Mouse (Mus musculus) embryonic facial prominence, embryonic 13.5 days (tissue): Measurements from ENCODE around the gene Camta1. TPM values are rescaled to one million over a fixed set of nuclear protein-coding genes. Genes with fewer than 3 reads are reported as not detected.

ENCODE experiments used
- ATAC-seq: fragments of 200-750 bp; cut with Nextera tagmentation; 2 replicates; pipeline ENCODE4 v1.8.0; 2017; ENCODE audit warnings: low read depth; ENCODE audit not compliant: insufficient number of reproducible peaks, insufficient read depth, low FRiP score, low TSS enrichment
- H3K27ac ChIP-seq: fragments of 300-500 bp; sonication (generic); 2 replicates; pipeline ENCODE4 v1.5.1; 2015; ENCODE audit warnings: moderate library complexity, mild to moderate bottlenecking, inconsistent platforms
- H3K27me3 ChIP-seq: fragments of 300-500 bp; sonication (generic); 2 replicates; pipeline ENCODE4 v1.6.1; 2015; ENCODE audit warnings: mild to moderate bottlenecking, inconsistent platforms
- H3K36me3 ChIP-seq: fragments of 300-500 bp; sonication (generic); 2 replicates; pipeline ENCODE4 v1.6.1; 2015; ENCODE audit warnings: mild to moderate bottlenecking, inconsistent platforms
- H3K4me1 ChIP-seq: fragments of 300-500 bp; sonication (generic); 2 replicates; pipeline ENCODE4 v1.6.1; 2015; ENCODE audit warnings: inconsistent platforms
- H3K4me2 ChIP-seq: fragments of 300-500 bp; sonication (generic); 2 replicates; pipeline ENCODE4 v1.6.1; 2015; ENCODE audit warnings: moderate library complexity, mild to moderate bottlenecking, inconsistent platforms
- H3K4me3 ChIP-seq: fragments of 300-500 bp; sonication (generic); 2 replicates; pipeline ENCODE4 v1.5.1; 2015; ENCODE audit warnings: mild to moderate bottlenecking, inconsistent platforms
- H3K9ac ChIP-seq: fragments of 300-500 bp; sonication (generic); 2 replicates; pipeline ENCODE4 v1.6.1; 2015; ENCODE audit warnings: mild to moderate bottlenecking, inconsistent platforms
- H3K9me3 ChIP-seq: fragments of 300-500 bp; sonication (generic); 2 replicates; pipeline ENCODE4 v1.6.1; 2016; ENCODE audit warnings: inconsistent platforms
- WGBS: fragments of 180-500 bp; shearing (Covaris S2); methylation state at CpG from one replicate; pipeline ENCODE4 v1.1.7; 2015; ENCODE audit warnings: mixed read lengths; 5-methylcytosine and 5-hydroxymethylcytosine counted together
- polyA plus RNA-seq: library from polyadenylated mRNA; unstranded; fragments of >200 nt; fragmentation: Nextera tagmentation; extraction: Ambion mirVana; gene quantifications from 2 replicates; pipeline ENCODE4 v1.2.1, GENCODE M21; 2015

Gene Camta1
- polyA plus RNA-seq, 1 experiment from 2014 or later = 106 TPM

GRCm38 (mm10) chr4:151108834-151109241 lies 752.8 kb downstream of the Camta1 start:
- peaks cover 43% of the 10 kb centered on the region for H3K27me3 ChIP-seq
- 5% methylated on average over 10 of the region's 20 CpGs for WGBS

DNA sequence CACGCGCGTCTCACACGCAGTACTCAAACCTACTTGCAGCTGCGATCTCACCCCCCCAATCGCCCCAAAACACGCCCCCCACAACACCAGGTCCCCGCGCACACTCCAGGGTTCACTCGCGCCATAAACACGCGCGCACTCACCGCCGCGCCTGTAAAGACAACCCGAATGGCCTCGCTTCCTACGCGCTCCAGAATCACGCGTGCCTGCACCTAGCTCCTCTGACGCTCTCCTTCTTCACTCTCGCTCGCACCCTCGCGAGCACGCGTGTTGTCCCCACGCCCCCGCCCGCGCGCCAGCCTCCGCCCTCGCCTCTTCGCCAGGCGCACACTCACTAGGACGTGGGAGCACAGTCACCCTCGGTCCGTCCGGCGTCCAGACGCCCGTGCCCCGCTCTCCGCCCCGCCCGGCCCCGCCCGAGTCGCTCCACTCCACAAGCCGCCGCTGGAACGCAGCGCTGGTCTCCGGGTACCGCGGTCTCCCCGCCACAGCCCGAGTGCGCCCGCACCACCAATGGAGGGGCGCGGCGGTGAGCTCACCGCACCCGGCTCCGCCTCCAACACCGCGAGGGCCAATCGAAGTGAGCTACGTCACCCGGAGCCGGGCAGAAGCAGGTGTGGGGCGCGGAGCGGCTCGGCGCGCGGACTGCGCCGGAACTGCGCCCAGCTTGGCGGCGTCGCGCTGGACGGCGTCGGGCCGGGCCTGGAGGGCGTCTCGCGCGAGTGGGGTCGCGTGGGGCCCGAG lies 753.5 kb downstream of the Camta1 start:
- WGBS = under 1% methylated on average over 88 of the region's 101 CpGs
- no peaks in the 10 kb centered on the region for H3K9me3 ChIP-seq
- H3K36me3 ChIP-seq = no peaks in the 10 kb centered on the region
- ATAC-seq = peak; percentile 98
- peak overlapping the region; percentile 69 for H3K4me3 ChIP-seq
- peak overlapping the region; percentile 98 for H3K4me2 ChIP-seq
- peaks cover 21% of the 10 kb centered on the region for H3K4me1 ChIP-seq
- H3K27ac ChIP-seq = no peak overlapping the region
- H3K27me3 ChIP-seq = peaks cover 43% of the 10 kb centered on the region
- peak overlapping the region; percentile 80 for H3K9ac ChIP-seq

More at GRCm38 (mm10) chr4:151108834-151109241, 752.8 kb downstream of the Camta1 start:
- no peaks in the 10 kb centered on the region for H3K36me3 ChIP-seq
- no peak overlapping the region for H3K27ac ChIP-seq
- ATAC-seq = peak; percentile 11; the same call in 1 of the 2 replicates
- H3K9me3 ChIP-seq = no peaks in the 10 kb centered on the region
- peak overlapping the region; percentile 98 for H3K4me2 ChIP-seq
- peak overlapping the region; percentile 66 for H3K9ac ChIP-seq
- H3K4me3 ChIP-seq = peak overlapping the region; percentile 69
- peaks cover 19% of the 10 kb centered on the region for H3K4me1 ChIP-seq

GRCm38 (mm10) chr4:151107131-151108001 lies 754.3 kb downstream of the Camta1 start:
- 4% methylated on average over 58 of the region's 60 CpGs for WGBS
- H3K36me3 ChIP-seq = no peaks in the 10 kb centered on the region
- H3K4me1 ChIP-seq = peaks cover 21% of the 10 kb centered on the region
- H3K9me3 ChIP-seq = no peaks in the 10 kb centered on the region
- H3K27ac ChIP-seq = no peak overlapping the region
- H3K4me2 ChIP-seq = peak overlapping the region; percentile 98
- peak overlapping the region; percentile 69 for H3K4me3 ChIP-seq
- H3K27me3 ChIP-seq = peaks cover 43% of the 10 kb centered on the region
- peak; percentile 8; the same call in 1 of the 2 replicates for ATAC-seq
- H3K9ac ChIP-seq = peak overlapping the region; percentile 80

- peaks cover 43% of the 10 kb centered on the region for H3K27me3 ChIP-seq
- H3K9ac ChIP-seq = no peak overlapping the region
- H3K36me3 ChIP-seq = no peaks in the 10 kb centered on the region
- no peak for ATAC-seq
- H3K4me3 ChIP-seq = no peak overlapping the region
- H3K9me3 ChIP-seq = no peaks in the 10 kb centered on the region
- H3K4me1 ChIP-seq = peaks cover 21% of the 10 kb centered on the region
- H3K27ac ChIP-seq = no peak overlapping the region
- WGBS = 35% methylated on average over 10 of the region's 10 CpGs
- H3K4me2 ChIP-seq = no peak overlapping the region
These were observed 755.2 kb downstream of the Camta1 start for GRCm38 (mm10) chr4:151106468-151106867.

DNA sequence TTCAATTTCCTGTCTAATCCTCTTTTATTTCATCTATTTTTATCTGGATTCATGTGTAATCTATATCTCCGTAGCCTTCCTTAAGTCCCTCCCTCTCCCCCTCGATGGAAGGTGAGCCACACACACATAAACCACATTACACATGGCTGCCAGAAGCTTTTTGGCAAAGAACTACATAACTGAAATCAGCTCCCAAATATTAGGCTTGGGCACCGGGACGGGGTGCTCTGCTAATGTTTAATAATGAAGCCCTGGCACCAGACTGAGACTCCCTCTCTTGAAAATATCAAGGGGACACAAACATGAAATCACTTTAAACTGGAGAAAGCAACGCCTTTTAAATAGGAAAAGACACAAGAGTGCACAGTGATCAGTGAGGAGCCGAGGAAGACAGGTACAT lies 755.8 kb downstream of the Camta1 start:
- no peak for ATAC-seq

DNA sequence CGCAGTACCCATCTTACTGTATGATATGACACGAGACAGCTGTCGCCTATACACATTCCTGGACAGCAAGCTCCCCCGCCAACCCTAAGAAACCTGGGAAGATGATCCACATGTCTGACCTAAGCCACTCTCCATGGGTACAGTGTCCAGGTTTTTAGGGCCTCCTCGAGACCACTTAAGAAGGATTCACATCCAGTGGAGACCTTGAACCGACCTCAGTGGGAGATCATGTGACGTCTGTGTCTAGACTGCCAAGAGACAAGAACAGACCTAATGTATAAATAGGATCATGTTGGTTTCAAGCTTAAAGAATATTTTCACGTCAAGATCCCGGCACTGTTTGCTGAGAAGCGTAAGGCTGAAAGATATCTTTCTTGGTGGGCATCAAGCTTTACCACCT lies 757.5 kb downstream of the Camta1 start:
- Histone ChIP-seq H3K4me1 (peaks cover 20% of the 10 kb centered on the region), H3K4me2 (no peak overlapping the region), H3K27ac (no peak overlapping the region), H3K4me3 (no peak overlapping the region), H3K9me3 (no peaks in the 10 kb centered on the region), H3K9ac (no peak overlapping the region), H3K27me3 (peaks cover 25% of the 10 kb centered on the region), H3K36me3 (no peaks in the 10 kb centered on the region)
- WGBS = 77% methylated on average over 10 of the region's 10 CpGs
- no peak for ATAC-seq

More for the DNA sequence above, 755.8 kb downstream of the Camta1 start:
- Histone ChIP-seq H3K4me3 (no peak overlapping the region), H3K9me3 (no peaks in the 10 kb centered on the region), H3K27me3 (peaks cover 41% of the 10 kb centered on the region), H3K4me2 (no peak overlapping the region), H3K36me3 (no peaks in the 10 kb centered on the region), H3K4me1 (peaks cover 21% of the 10 kb centered on the region), H3K9ac (no peak overlapping the region), H3K27ac (no peak overlapping the region)
- 69% methylated on average over 6 of the region's 6 CpGs for WGBS

GRCm38 (mm10) chr4:151103646-151104045 lies 758.0 kb downstream of the Camta1 start:
- no peak overlapping the region for H3K9ac ChIP-seq
- H3K9me3 ChIP-seq = no peaks in the 10 kb centered on the region
- ATAC-seq = no peak
- H3K4me2 ChIP-seq = no peak overlapping the region
- no peak overlapping the region for H3K27ac ChIP-seq
- H3K36me3 ChIP-seq = no peaks in the 10 kb centered on the region
- H3K4me1 ChIP-seq = peaks cover 16% of the 10 kb centered on the region
- peaks cover 25% of the 10 kb centered on the region for H3K27me3 ChIP-seq
- no peak overlapping the region for H3K4me3 ChIP-seq
- 77% methylated on average over 11 of the region's 11 CpGs for WGBS

GRCm38 (mm10) chr4:151097104-151097438 lies 764.6 kb downstream of the Camta1 start:
- Histone ChIP-seq H3K9me3 (no peaks in the 10 kb centered on the region), H3K27me3 (no peaks in the 10 kb centered on the region), H3K4me1 (0 out of 2 replicates have a peak, but pooled peaks cover 3% of the 10 kb centered on the region), H3K4me3 (no peak overlapping the region), H3K9ac (no peak overlapping the region), H3K4me2 (no peak overlapping the region), H3K36me3 (0 out of 2 replicates have a peak, but pooled peaks cover 5% of the 10 kb centered on the region), H3K27ac (no peak overlapping the region)
- no peak for ATAC-seq
- WGBS = 88% methylated on average over 11 of the region's 11 CpGs

GRCm38 (mm10) chr4:151096334-151097103 lies 765.2 kb downstream of the Camta1 start:
- H3K4me1 ChIP-seq = 0 out of 2 replicates have a peak, but pooled peaks cover 3% of the 10 kb centered on the region
- 82% methylated on average over 18 of the region's 18 CpGs for WGBS
- no peak overlapping the region for H3K4me2 ChIP-seq
- H3K9me3 ChIP-seq = no peaks in the 10 kb centered on the region
- no peaks in the 10 kb centered on the region for H3K27me3 ChIP-seq
- no peak for ATAC-seq
- H3K36me3 ChIP-seq = 0 out of 2 replicates have a peak, but pooled peaks cover 5% of the 10 kb centered on the region
- no peak overlapping the region for H3K4me3 ChIP-seq
- no peak overlapping the region for H3K9ac ChIP-seq
- no peak overlapping the region for H3K27ac ChIP-seq

- H3K9me3 ChIP-seq = no peaks in the 10 kb centered on the region
- H3K27me3 ChIP-seq = no peaks in the 10 kb centered on the region
- no peak for ATAC-seq
- H3K4me1 ChIP-seq = 0 out of 2 replicates have a peak, but pooled peaks cover 3% of the 10 kb centered on the region
- H3K36me3 ChIP-seq = 0 out of 2 replicates have a peak, but pooled peaks cover 5% of the 10 kb centered on the region
- H3K27ac ChIP-seq = no peak overlapping the region
- WGBS = 28% methylated on average over 2 of the region's 2 CpGs
- H3K4me2 ChIP-seq = no peak overlapping the region
- no peak overlapping the region for H3K4me3 ChIP-seq
- no peak overlapping the region for H3K9ac ChIP-seq
These were observed 766.5 kb downstream of the Camta1 start for GRCm38 (mm10) chr4:151095207-151095606.

DNA sequence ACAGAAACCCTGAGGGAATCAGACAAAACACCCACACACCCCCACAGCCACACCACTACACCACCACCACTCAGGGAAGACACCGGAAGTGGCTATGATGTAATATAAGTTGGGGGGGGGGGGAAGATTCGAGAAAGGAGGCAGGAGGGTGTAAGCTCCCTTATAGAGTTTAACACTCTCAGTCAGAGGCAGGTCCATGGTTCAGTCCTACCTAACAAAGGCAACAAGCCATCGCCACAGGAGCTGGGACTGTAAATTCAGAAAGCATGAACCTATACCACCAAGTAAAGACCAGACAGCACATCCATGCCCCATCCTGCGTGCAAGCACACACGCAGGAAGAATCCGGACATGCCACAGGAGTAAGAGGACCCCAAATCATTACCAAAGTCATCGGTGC lies 772.4 kb downstream of the Camta1 start, which contains the start of gene Gm13090:
Gm13090 (plus strand) TSS at position 301 of the 400 bp plus-strand sequence.
- peaks cover 38% of the 10 kb centered on the region for H3K36me3 ChIP-seq
- WGBS = 83% methylated on average over 7 of the region's 7 CpGs
- no peak within 1 kb of the TSS for H3K27ac ChIP-seq
- ATAC-seq = no peak
- H3K4me2 ChIP-seq = no peak within 1 kb of the TSS
- H3K4me3 ChIP-seq = no peak within 1 kb of the TSS
- H3K9me3 ChIP-seq = no peaks in the 10 kb centered on the region
- no peaks in the 10 kb centered on the region for H3K27me3 ChIP-seq
- no peaks in the 10 kb centered on the region for H3K4me1 ChIP-seq
- no peak within 1 kb of the TSS; the same call in 1 of the 2 replicates for H3K9ac ChIP-seq
